38 mouse cellular contexts compared by ENCODE assay signal in the genomic region with DNA sequence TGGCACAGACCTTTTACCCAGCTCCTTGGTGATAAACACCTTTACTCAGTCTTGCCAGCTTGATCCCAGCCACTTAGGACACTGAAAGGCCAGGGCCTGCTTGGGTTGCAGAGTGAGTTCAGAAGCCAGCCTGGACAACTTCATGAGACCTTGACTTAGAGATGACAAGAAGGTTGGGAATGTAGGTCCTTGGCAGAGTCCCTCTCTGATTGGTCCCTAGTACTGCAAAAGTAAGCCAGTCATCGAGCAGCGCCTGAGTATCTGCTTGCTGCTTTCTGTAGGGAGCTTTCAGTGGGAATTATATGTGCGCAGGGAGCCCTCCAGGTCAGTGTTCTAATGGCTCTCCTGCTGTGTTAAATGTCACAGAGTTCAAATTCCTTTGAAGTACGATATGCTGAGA. TPM values are rescaled to one million over a fixed set of nuclear protein-coding genes. Genes with fewer than 3 reads are reported as not detected.
DNase-seq lines count a peak whose midpoint lies in the region; ATAC-seq and TF ChIP-seq lines count a peak whose summit lies in the region.
"Had no signal": no experiment of that assay in that cellular context is flagged by ENCODE, and none has a peak within 500 bp of the region (broad histone marks: within the 10 kb centered on the region; RNA-seq: fewer than 3 reads in every experiment).

No protein-coding gene starts in this region.

- peaks cover 11% of the 10 kb centered on the region; the same call in 1 of the 2 replicates for H3K4me1 ChIP-seq in heart, embryonic 12.5 days (replicated peaks)
- peaks cover 8% of the 10 kb centered on the region for H3K4me1 ChIP-seq in heart, embryonic 10.5 days
- H3K4me1 ChIP-seq in heart, postnatal 0 days (ENCODE audit: control insufficient read depth, insufficient read depth), result no peaks in the 10 kb centered on the region
- no peaks in the 10 kb centered on the region for H3K4me1 ChIP-seq in kidney, embryonic 16.5 days (ENCODE audit: insufficient read depth, low read length)
- H3K4me1 ChIP-seq: embryonic facial prominence, embryonic 13.5 days; hindbrain, embryonic 15.5 days; kidney, embryonic 15.5 days; midbrain, embryonic 10.5 days; neural tube, embryonic 12.5 days had no signal

- no peak for DNase-seq in heart, embryonic 10.5 days (ENCODE audit: low spot score)
- no peak for DNase-seq in heart, postnatal 0 days (ENCODE audit: low spot score)
- DNase-seq in heart, postnatal 4 days, result no peak
- peak; percentile 50 for DNase-seq in adrenal gland, adult 8-10 months
- DNase-seq in adrenal gland, postnatal 25 days, result peak; percentile 14
- no peak for DNase-seq in ovary, postnatal 10 days (ENCODE audit: low spot score)
- DNase-seq: B cell, adult 2 months; cerebellum, adult 11 months; cerebellum, adult 9-10 months; embryo, embryonic 11 days; kidney, adult 11 months; kidney, postnatal 36 days; lung, embryonic 14.5 days; lung, postnatal 14 days; right cerebral cortex, postnatal 4 days; thymus, adult 18-20 months; thymus, postnatal 4 days had no signal

- no peak overlapping the region for H3K9ac ChIP-seq in heart, embryonic 12.5 days
- H3K9ac ChIP-seq in heart, postnatal 0 days (replicated peaks; ENCODE audit: low read depth, low read length), result peak overlapping the region; percentile 14; the same call in 1 of the 2 replicates
- H3K9ac ChIP-seq in kidney, embryonic 16.5 days (replicated peaks; ENCODE audit: low read length), result no peak overlapping the region
- H3K9ac ChIP-seq: embryonic facial prominence, embryonic 13.5 days; hindbrain, embryonic 15.5 days; kidney, embryonic 15.5 days; limb, embryonic 12.5 days; liver, embryonic 15.5 days; lung, embryonic 14.5 days; neural tube, embryonic 12.5 days had no signal

- no peak for TF ChIP-seq EP300 in heart, postnatal 0 days (IDR thresholded peaks at IDR 0.05; ENCODE audit: low read depth)

- 43% methylated on average over 4 of the region's 4 CpGs for WGBS in heart, embryonic 12.5 days
- WGBS in heart, embryonic 10.5 days, result 55% methylated on average over 4 of the region's 4 CpGs
- WGBS in heart, postnatal 0 days, result 38% methylated on average over 4 of the region's 4 CpGs
- 72% methylated on average over 4 of the region's 4 CpGs for WGBS in kidney, embryonic 16.5 days

- ATAC-seq in heart, embryonic 12.5 days (ENCODE audit: insufficient number of reproducible peaks, low FRiP score), result no peak
- ATAC-seq in heart, postnatal 0 days (ENCODE audit: insufficient read depth, low read depth), result peak; percentile 70
- no peak for ATAC-seq in kidney, embryonic 16.5 days (ENCODE audit: low FRiP score, low TSS enrichment)
- ATAC-seq: activated CD4-positive, CD25-positive, alpha-beta regulatory T cell, adult 4 months; forebrain, embryonic 16.5 days; inflammation-experienced regulatory T-cells, adult 6 months had no signal

- peaks cover 10% of the 10 kb centered on the region for H3K36me3 ChIP-seq in heart, embryonic 12.5 days
- H3K36me3 ChIP-seq in heart, embryonic 10.5 days, result peaks cover 5% of the 10 kb centered on the region
- H3K36me3 ChIP-seq in heart, postnatal 0 days (replicated peaks; ENCODE audit: control insufficient read depth, insufficient read depth, low read length), result peaks cover 10% of the 10 kb centered on the region
- H3K36me3 ChIP-seq in kidney, embryonic 16.5 days (ENCODE audit: insufficient read depth, low read length), result 0 out of 2 replicates have a peak, but pooled peaks cover 5% of the 10 kb centered on the region
- H3K36me3 ChIP-seq: hindbrain, embryonic 15.5 days; neural tube, embryonic 12.5 days had no signal

- H3K4me3 ChIP-seq in heart, embryonic 12.5 days, result no peak overlapping the region
- no peak overlapping the region for H3K4me3 ChIP-seq in heart, embryonic 10.5 days
- no peak overlapping the region for H3K4me3 ChIP-seq in heart, postnatal 0 days (ENCODE audit: low read depth, low read length)
- no peak overlapping the region for H3K4me3 ChIP-seq in kidney, embryonic 16.5 days (ENCODE audit: low read length)
- H3K4me3 ChIP-seq: embryonic facial prominence, embryonic 13.5 days; erythroblast, embryonic 14.5 days; hindbrain, embryonic 10.5 days; hindbrain, embryonic 15.5 days; kidney, embryonic 15.5 days; layer of hippocampus, adult 2 months; left cerebral cortex, adult 2 months; limb, embryonic 12.5 days; liver, embryonic 15.5 days; midbrain, embryonic 10.5 days; myocyte; neural tube, embryonic 12.5 days had no signal

- no peak for TF ChIP-seq CTCF in heart, postnatal 0 days (IDR thresholded peaks at IDR 0.05; ENCODE audit: low read depth)

- no peaks in the 10 kb centered on the region for H3K9me3 ChIP-seq in heart, embryonic 12.5 days (replicated peaks)
- no peaks in the 10 kb centered on the region for H3K9me3 ChIP-seq in heart, embryonic 10.5 days
- H3K9me3 ChIP-seq in heart, postnatal 0 days (replicated peaks; ENCODE audit: control insufficient read depth, low read length), result no peaks in the 10 kb centered on the region
- H3K9me3 ChIP-seq in kidney, embryonic 16.5 days (ENCODE audit: low read length), result no peaks in the 10 kb centered on the region
- H3K9me3 ChIP-seq: embryonic facial prominence, embryonic 13.5 days; hindbrain, embryonic 10.5 days; hindbrain, embryonic 15.5 days; kidney, embryonic 15.5 days; limb, embryonic 12.5 days; liver, embryonic 15.5 days; midbrain, embryonic 10.5 days; neural tube, embryonic 12.5 days had no signal

- no peak overlapping the region for H3K4me2 ChIP-seq in heart, embryonic 12.5 days
- H3K4me2 ChIP-seq in heart, postnatal 0 days (ENCODE audit: low read depth, low read length), result no peak overlapping the region
- no peak overlapping the region for H3K4me2 ChIP-seq in kidney, embryonic 16.5 days (replicated peaks; ENCODE audit: low read depth, low read length)
- H3K4me2 ChIP-seq: embryonic facial prominence, embryonic 13.5 days; hindbrain, embryonic 15.5 days; kidney, embryonic 15.5 days; limb, embryonic 12.5 days; liver, embryonic 15.5 days; lung, embryonic 14.5 days; neural tube, embryonic 12.5 days had no signal

- no peaks in the 10 kb centered on the region for H3K27me3 ChIP-seq in heart, embryonic 12.5 days (replicated peaks)
- H3K27me3 ChIP-seq in heart, embryonic 10.5 days (ENCODE audit: insufficient read depth, poor library complexity, severe bottlenecking), result no peaks in the 10 kb centered on the region
- no peaks in the 10 kb centered on the region for H3K27me3 ChIP-seq in heart, postnatal 0 days (ENCODE audit: control insufficient read depth, insufficient read depth, low read length)
- H3K27me3 ChIP-seq in kidney, embryonic 16.5 days (ENCODE audit: insufficient read depth, low read length), result no peaks in the 10 kb centered on the region
- H3K27me3 ChIP-seq: embryonic facial prominence, embryonic 13.5 days; hindbrain, embryonic 15.5 days; kidney, embryonic 15.5 days; limb, embryonic 12.5 days; liver, embryonic 15.5 days; neural tube, embryonic 12.5 days had no signal

- H3K27ac ChIP-seq in heart, embryonic 12.5 days (ENCODE audit: poor library complexity, severe bottlenecking), result peak overlapping the region; percentile 22; the same call in 1 of the 2 replicates
- no peak overlapping the region for H3K27ac ChIP-seq in heart, embryonic 10.5 days
- H3K27ac ChIP-seq in heart, postnatal 0 days (ENCODE audit: low read depth), result peak overlapping the region; percentile 49; the same call in 1 of the 2 replicates
- no peak overlapping the region for H3K27ac ChIP-seq in kidney, embryonic 16.5 days (ENCODE audit: low read length)
- H3K27ac ChIP-seq: embryonic facial prominence, embryonic 13.5 days; hindbrain, embryonic 10.5 days; hindbrain, embryonic 15.5 days; kidney, embryonic 15.5 days; layer of hippocampus, adult 2 months; left cerebral cortex, adult 2 months; limb, embryonic 12.5 days; liver, embryonic 15.5 days; midbrain, embryonic 10.5 days; neural tube, embryonic 12.5 days; stomach, postnatal 0 days had no signal

RNA-seq across cellular contexts. Expression of gene Fntb, which starts 9.7 kb away (rescaled TPM):
- polyA plus RNA-seq in heart, embryonic 12.5 days (2016; fragmentation: Nextera tagmentation; extraction: Ambion mirVana), result 30.9 and 31.7 TPM in 2 replicates
- 36.9 and 39.2 TPM in 2 replicates for polyA plus RNA-seq in heart, embryonic 10.5 days (2016; fragmentation: Nextera tagmentation; extraction: Ambion mirVana)
- total RNA-seq in heart, postnatal 0 days (2014; rRNA removed; ENCODE audit: low replicate concordance), result 15.1 and 20.0 TPM in 2 replicates
- 13.0 and 13.2 TPM in 2 replicates for polyA plus RNA-seq in heart, postnatal 0 days (2015; fragmentation: Nextera tagmentation; extraction: Ambion mirVana)
- total RNA-seq in heart, postnatal 4 days (2021), result 10 to 100 TPM; 18.4 to 20.7 TPM
- 10 to 100 TPM; 14.4 to 18.8 (median 16.8) TPM for total RNA-seq in adrenal gland, adult 8-10 months (2022)
- 11.1 and 15.0 TPM in 2 replicates for total RNA-seq in adrenal gland, postnatal 25 days (2021)
- 42.9 and 46.7 TPM in 2 replicates for polyA plus RNA-seq in kidney, embryonic 16.5 days (2015; fragmentation: Nextera tagmentation; extraction: Ambion mirVana)

RNA-seq across cellular contexts. Expression of gene Churc1, which starts 9.8 kb away (rescaled TPM):
- polyA plus RNA-seq in heart, embryonic 12.5 days (2016; fragmentation: Nextera tagmentation; extraction: Ambion mirVana), result 124 and 131 TPM in 2 replicates
- polyA plus RNA-seq in heart, embryonic 10.5 days (2016; fragmentation: Nextera tagmentation; extraction: Ambion mirVana), result 145 and 165 TPM in 2 replicates
- 131 and 172 TPM in 2 replicates for total RNA-seq in heart, postnatal 0 days (2014; rRNA removed; ENCODE audit: low replicate concordance)
- polyA plus RNA-seq in heart, postnatal 0 days (2015; fragmentation: Nextera tagmentation; extraction: Ambion mirVana), result 307 TPM in 2 replicates
- total RNA-seq in heart, postnatal 4 days (2021), result 10 to 100 TPM; 83.0 to 86.7 TPM
- 10 to 100 TPM; 81.3 to 93.7 (median 92.7) TPM for total RNA-seq in adrenal gland, adult 8-10 months (2022)
- 62.5 and 83.0 TPM in 2 replicates for total RNA-seq in adrenal gland, postnatal 25 days (2021)
- polyA plus RNA-seq in kidney, embryonic 16.5 days (2015; fragmentation: Nextera tagmentation; extraction: Ambion mirVana), result 134 and 149 TPM in 2 replicates

RNA-seq across cellular contexts. Expression of gene Gpx2, which starts 20.2 kb away (rescaled TPM):
- 0.49 TPM in 1 of 2 replicates, not detected in the other for polyA plus RNA-seq in heart, embryonic 12.5 days (2016; fragmentation: Nextera tagmentation; extraction: Ambion mirVana)
- polyA plus RNA-seq in heart, embryonic 10.5 days (2016; fragmentation: Nextera tagmentation; extraction: Ambion mirVana), result 0.11 and 0.60 TPM in 2 replicates
- not detected in 2 replicates for total RNA-seq in heart, postnatal 0 days (2014; rRNA removed; ENCODE audit: low replicate concordance)
- 0.49 TPM in 1 of 2 replicates, not detected in the other for polyA plus RNA-seq in heart, postnatal 0 days (2015; fragmentation: Nextera tagmentation; extraction: Ambion mirVana)
- not detected for total RNA-seq in heart, postnatal 4 days (2021)
- total RNA-seq in adrenal gland, adult 8-10 months (2022), result under 1 TPM in 1 of 4 experiments, not detected in 3; 0.23 TPM
- total RNA-seq in adrenal gland, postnatal 25 days (2021), result not detected in 2 replicates
- polyA plus RNA-seq in kidney, embryonic 16.5 days (2015; fragmentation: Nextera tagmentation; extraction: Ambion mirVana), result 0.34 and 0.35 TPM in 2 replicates
- total RNA-seq: gastrocnemius, adult 8-10 months had no signal
- polyA plus RNA-seq: activated CD4-positive, CD25-positive, alpha-beta regulatory T cell, adult 4 months; erythroblast, embryonic 14.5 days; hindbrain, embryonic 10.5 days; hindbrain, embryonic 15.5 days; inflammation-experienced regulatory T-cells, adult 6 months; kidney, embryonic 15.5 days; liver, embryonic 15.5 days; midbrain, embryonic 10.5 days; myocyte; neural tube, embryonic 12.5 days; spleen, adult 2 months had no signal

RNA-seq across cellular contexts. Expression of gene Rab15, which starts 47.6 kb away (rescaled TPM):
- polyA plus RNA-seq in heart, embryonic 12.5 days (2016; fragmentation: Nextera tagmentation; extraction: Ambion mirVana), result 2.9 and 3.6 TPM in 2 replicates
- polyA plus RNA-seq in heart, embryonic 10.5 days (2016; fragmentation: Nextera tagmentation; extraction: Ambion mirVana), result 3.1 and 6.3 TPM in 2 replicates
- 1.1 and 10.3 TPM in 2 replicates for total RNA-seq in heart, postnatal 0 days (2014; rRNA removed; ENCODE audit: low replicate concordance)
- polyA plus RNA-seq in heart, postnatal 0 days (2015; fragmentation: Nextera tagmentation; extraction: Ambion mirVana), result 1.6 and 1.7 TPM in 2 replicates
- total RNA-seq in heart, postnatal 4 days (2021), result 1 to 10 TPM; 2.6 to 3.6 TPM
- 1 to 10 TPM; 4.0 to 6.5 (median 4.6) TPM for total RNA-seq in adrenal gland, adult 8-10 months (2022)
- total RNA-seq in adrenal gland, postnatal 25 days (2021), result 1.6 and 3.3 TPM in 2 replicates
- 13.6 and 14.2 TPM in 2 replicates for polyA plus RNA-seq in kidney, embryonic 16.5 days (2015; fragmentation: Nextera tagmentation; extraction: Ambion mirVana)
- total RNA-seq: liver, adult 2 months had no signal
- polyA plus RNA-seq: activated CD4-positive, CD25-positive, alpha-beta regulatory T cell, adult 4 months; erythroblast, embryonic 14.5 days; inflammation-experienced regulatory T-cells, adult 6 months; liver, adult 2 months had no signal

Comparison
In these comparisons a context has a peak if more than half of its experiments do, and no peak if none do; other contexts are left out.
1. H3K27ac ChIP-seq: peak in heart, embryonic 12.5 days (single experiment) and heart, postnatal 0 days (single experiment); none in heart, embryonic 10.5 days (single experiment) and kidney, embryonic 16.5 days (single experiment).
2. DNase-seq: peak in adrenal gland, adult 8-10 months (single experiment) and adrenal gland, postnatal 25 days (single experiment); none in heart, embryonic 10.5 days (single experiment), heart, postnatal 0 days (single experiment), heart, postnatal 4 days (single experiment) and ovary, postnatal 10 days (single experiment).